Mouse (Mus musculus): ENCODE results near the gene Rbpjl. TPM values are rescaled to one million over a fixed set of nuclear protein-coding genes. Genes with fewer than 3 reads are reported as not detected.

Rbpjl gene
- polyA plus RNA-seq (2012; rRNA removed; ENCODE audit: low replicate concordance) = not detected in 2 replicates

GRCm38 (mm10) chr2:164402906-164403305 lies at the start of gene Rbpjl:
Gene Rbpjl (plus strand): TSS chr2:164403141.

DNA sequence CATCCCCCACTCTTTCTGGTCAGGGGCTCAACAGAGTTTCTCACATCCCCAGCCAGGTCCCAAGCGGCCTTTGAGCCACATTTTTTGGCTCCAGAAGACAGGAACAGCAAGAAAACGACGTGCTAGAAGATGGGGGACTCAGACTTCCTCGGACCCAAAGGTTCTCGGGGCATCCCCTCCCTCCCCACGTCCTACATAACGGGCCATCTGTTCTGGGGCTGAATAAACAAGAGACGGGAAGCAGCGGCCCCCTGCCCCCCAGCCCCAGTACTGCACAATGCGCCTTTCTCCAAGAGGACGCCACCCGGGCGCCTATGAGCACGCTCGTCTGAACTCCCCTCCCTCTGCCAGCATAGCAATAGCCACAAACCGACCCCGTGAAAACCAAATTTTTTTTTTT lies 13.9 kb upstream of the Rbpjl start, which contains the start of gene Slpi:
Slpi (minus strand) TSS at position 76 of the 400 bp plus-strand sequence.

GRCm38 (mm10) chr2:164405060-164405459 lies 2.1 kb downstream of the Rbpjl start, which contains the start of gene Matn4:
Gene Matn4 (minus strand): TSS chr2:164405160.

DNA sequence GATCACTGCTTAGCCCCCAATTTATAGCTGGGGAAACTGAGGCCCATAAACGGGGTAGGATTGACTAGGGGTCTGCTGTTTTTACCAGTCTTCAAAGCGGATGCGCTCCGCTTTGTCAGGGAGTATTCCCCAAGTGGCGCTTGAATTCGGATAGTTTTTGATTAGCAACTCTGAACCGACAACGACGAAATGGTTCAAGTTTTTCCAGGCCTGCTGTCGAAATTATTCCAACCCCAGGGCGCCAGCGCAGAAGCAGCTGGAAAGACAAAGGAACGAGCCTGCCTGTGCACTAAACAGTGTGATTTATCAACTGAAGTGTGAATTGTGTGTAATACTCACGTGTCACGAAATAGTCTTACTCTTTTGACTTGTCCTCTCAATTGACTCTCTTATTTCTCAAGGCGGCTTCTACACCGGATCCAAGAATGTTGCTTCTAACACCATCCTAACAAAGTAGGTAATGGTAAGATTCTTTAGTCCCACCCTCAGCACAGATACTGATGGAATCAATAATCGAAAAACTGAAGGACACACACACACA lies 40.6 kb downstream of the Rbpjl start, which contains the start of gene Sdc4:
Sdc4 (minus strand) TSS at position 428 of the 541 bp plus-strand sequence.

GRCm38 (mm10) chr2:164456864-164457300 lies 53.9 kb downstream of the Rbpjl start, which contains the start of gene Sys1:
Gene Sys1 (plus strand): TSS chr2:164456964.

GRCm38 (mm10) chr2:164460745-164461551 lies 58.0 kb downstream of the Rbpjl start, which contains the start of gene Gm20458:
Gene Gm20458 (plus strand): TSS chr2:164460967.

Other genes starting within 250 kb of the Rbpjl start
- 0.22 TPM in 1 of 2 replicates, not detected in the other for gene Kcns1, start 232.0 kb upstream of the Rbpjl start, polyA plus RNA-seq (2012; rRNA removed; ENCODE audit: low replicate concordance)
- gene Wfdc5, start 220.4 kb upstream of the Rbpjl start, polyA plus RNA-seq (2012; rRNA removed; ENCODE audit: low replicate concordance) = not detected in 2 replicates
- 0.40 and 1.9 TPM in 2 replicates for gene Wfdc12, start 212.5 kb upstream of the Rbpjl start, polyA plus RNA-seq (2012; rRNA removed; ENCODE audit: low replicate concordance)
- not detected in 2 replicates for gene Wfdc15a, start 203.0 kb upstream of the Rbpjl start, polyA plus RNA-seq (2012; rRNA removed; ENCODE audit: low replicate concordance)
- gene Wfdc15b, start 181.5 kb upstream of the Rbpjl start, polyA plus RNA-seq (2012; rRNA removed; ENCODE audit: low replicate concordance) = 18.1 TPM in 1 of 2 replicates, not detected in the other
- gene Svs2, start 164.7 kb upstream of the Rbpjl start, polyA plus RNA-seq (2012; rRNA removed; ENCODE audit: low replicate concordance) = 0.80 TPM in 1 of 2 replicates, not detected in the other
- gene Svs3b, start 146.5 kb upstream of the Rbpjl start, polyA plus RNA-seq (2012; rRNA removed; ENCODE audit: low replicate concordance) = 0.17 TPM in 1 of 2 replicates, not detected in the other
- 2.5 TPM in 1 of 2 replicates, not detected in the other for gene Svs4, start 124.7 kb upstream of the Rbpjl start, polyA plus RNA-seq (2012; rRNA removed; ENCODE audit: low replicate concordance)
- 0.39 TPM in 1 of 2 replicates, not detected in the other for gene Svs3a, start 113.9 kb upstream of the Rbpjl start, polyA plus RNA-seq (2012; rRNA removed; ENCODE audit: low replicate concordance)
- not detected in 2 replicates for gene Svs6, start 86.4 kb upstream of the Rbpjl start, polyA plus RNA-seq (2012; rRNA removed; ENCODE audit: low replicate concordance)
- 0.23 and 8.3 TPM in 2 replicates for gene Svs5, start 70.4 kb upstream of the Rbpjl start, polyA plus RNA-seq (2012; rRNA removed; ENCODE audit: low replicate concordance)
- gene Slpi, start 14.0 kb upstream of the Rbpjl start, polyA plus RNA-seq (2012; rRNA removed; ENCODE audit: low replicate concordance) = 12.5 and 17.4 TPM in 2 replicates
- gene Matn4, start 2.0 kb downstream of the Rbpjl start, polyA plus RNA-seq (2012; rRNA removed; ENCODE audit: low replicate concordance) = 0.42 and 1.4 TPM in 2 replicates
- 23.4 and 58.2 TPM in 2 replicates for gene Sdc4, start 40.7 kb downstream of the Rbpjl start, polyA plus RNA-seq (2012; rRNA removed; ENCODE audit: low replicate concordance)
- gene Sys1, start 53.8 kb downstream of the Rbpjl start, polyA plus RNA-seq (2012; rRNA removed; ENCODE audit: low replicate concordance) = 92.6 and 114 TPM in 2 replicates
- 9.2 and 40.8 TPM in 2 replicates for gene Gm20458, start 57.8 kb downstream of the Rbpjl start, polyA plus RNA-seq (2012; rRNA removed; ENCODE audit: low replicate concordance)
- gene Trp53tg5, start 70.6 kb downstream of the Rbpjl start, polyA plus RNA-seq (2012; rRNA removed; ENCODE audit: low replicate concordance) = not detected in 2 replicates
- gene Dbndd2, start 83.0 kb downstream of the Rbpjl start, polyA plus RNA-seq (2012; rRNA removed; ENCODE audit: low replicate concordance) = 55.8 and 81.1 TPM in 2 replicates
- gene Pigt, start 94.4 kb downstream of the Rbpjl start, polyA plus RNA-seq (2012; rRNA removed; ENCODE audit: low replicate concordance) = 101 and 156 TPM in 2 replicates
- 0.20 and 463 TPM in 2 replicates for gene Wfdc2, start 159.3 kb downstream of the Rbpjl start, polyA plus RNA-seq (2012; rRNA removed; ENCODE audit: low replicate concordance)
- gene Spint3, start 170.3 kb downstream of the Rbpjl start, polyA plus RNA-seq (2012; rRNA removed; ENCODE audit: low replicate concordance) = 0.57 TPM in 1 of 2 replicates, not detected in the other
- 0.18 TPM in 1 of 2 replicates, not detected in the other for gene Wfdc6a, start 182.3 kb downstream of the Rbpjl start, polyA plus RNA-seq (2012; rRNA removed; ENCODE audit: low replicate concordance)
- 0.98 TPM in 1 of 2 replicates, not detected in the other for gene Eppin, start 190.5 kb downstream of the Rbpjl start, polyA plus RNA-seq (2012; rRNA removed; ENCODE audit: low replicate concordance)
- gene Wfdc6b, start 210.4 kb downstream of the Rbpjl start, polyA plus RNA-seq (2012; rRNA removed; ENCODE audit: low replicate concordance) = 0.24 TPM in 1 of 2 replicates, not detected in the other
- gene Wfdc8, start 210.5 kb downstream of the Rbpjl start, polyA plus RNA-seq (2012; rRNA removed; ENCODE audit: low replicate concordance) = 0.62 TPM in 1 of 2 replicates, not detected in the other
- gene Wfdc16, start 235.7 kb downstream of the Rbpjl start, polyA plus RNA-seq (2012; rRNA removed; ENCODE audit: low replicate concordance) = 0.76 TPM in 1 of 2 replicates, not detected in the other